Mouse (Mus musculus) C2C12 (cell line): ENCODE measurements around the gene Emc4. TPM values are rescaled to one million over a fixed set of nuclear protein-coding genes. Genes with fewer than 3 reads are reported as not detected.

Experiments
- H3K27me3 ChIP-seq: one replicate; pipeline ENCODE4 v1.6.1; 2011; ENCODE audit not compliant: control insufficient read depth, insufficient read depth, insufficient read length
- H3K36me3 ChIP-seq: one replicate; pipeline ENCODE4 v1.6.1; 2011; ENCODE audit not compliant: control insufficient read depth, insufficient read depth
- H3K4me3 ChIP-seq: one replicate; pipeline ENCODE4 v1.5.1; 2011; ENCODE audit warnings: mild to moderate bottlenecking, control low read depth; ENCODE audit not compliant: poor library complexity, insufficient read depth, severe bottlenecking
- H3K79me2 ChIP-seq: one replicate; pipeline ENCODE4 v1.6.1; 2011; ENCODE audit not compliant: control insufficient read depth, insufficient read depth
- H3K79me3 ChIP-seq: one replicate; pipeline ENCODE4 v1.6.1; 2011; ENCODE audit warnings: low read depth, control low read depth
- H3ac ChIP-seq: one replicate; pipeline ENCODE3; 2011; ENCODE audit warnings: low read depth; ENCODE audit not compliant: control insufficient read depth, insufficient read length
- CEBPB ChIP-seq: IDR thresholded peaks from one replicate; pipeline ENCODE4 v1.6.1; 2011; ENCODE audit warnings: low read depth, mild to moderate bottlenecking, control low read depth, moderate library complexity
- CTCF ChIP-seq: IDR thresholded peaks from one replicate; pipeline ENCODE4 v1.5.1; 2011; ENCODE audit not compliant: control insufficient read depth, insufficient read depth, insufficient read length
- FOSL1 ChIP-seq: IDR thresholded peaks from one replicate; pipeline ENCODE4 v1.8.0; 2011; ENCODE audit warnings: mild to moderate bottlenecking, low read length; ENCODE audit not compliant: poor library complexity, insufficient read depth, severe bottlenecking
- MAX ChIP-seq: IDR thresholded peaks from one replicate; pipeline ENCODE4 v1.6.1; 2011; ENCODE audit warnings: mild to moderate bottlenecking, control low read depth
- MYOD1 ChIP-seq: IDR thresholded peaks from one replicate; pipeline ENCODE4 v1.6.1; 2011; ENCODE audit warnings: low read depth; ENCODE audit not compliant: control insufficient read depth, insufficient read length
- MYOG ChIP-seq: IDR thresholded peaks from one replicate; pipeline ENCODE4 v1.6.1; 2011; ENCODE audit not compliant: control insufficient read depth, insufficient read length; ENCODE audit errors: extremely low read depth
- USF1 ChIP-seq: IDR thresholded peaks from one replicate; pipeline ENCODE4 v1.6.1; 2011; ENCODE audit warnings: low read depth, mild to moderate bottlenecking, control low read depth, moderate library complexity
- polyA plus RNA-seq: library from polyadenylated mRNA; unstranded; fragments of >200 nt; fragmentation: generic; extraction: Trizol; gene quantifications from one replicate; pipeline ENCODE4 v1.2.1, GENCODE M21; 2012; ENCODE audit warnings: missing spikeins

The Emc4 gene
- polyA plus RNA-seq, 1 experiment = 152 TPM

DNA sequence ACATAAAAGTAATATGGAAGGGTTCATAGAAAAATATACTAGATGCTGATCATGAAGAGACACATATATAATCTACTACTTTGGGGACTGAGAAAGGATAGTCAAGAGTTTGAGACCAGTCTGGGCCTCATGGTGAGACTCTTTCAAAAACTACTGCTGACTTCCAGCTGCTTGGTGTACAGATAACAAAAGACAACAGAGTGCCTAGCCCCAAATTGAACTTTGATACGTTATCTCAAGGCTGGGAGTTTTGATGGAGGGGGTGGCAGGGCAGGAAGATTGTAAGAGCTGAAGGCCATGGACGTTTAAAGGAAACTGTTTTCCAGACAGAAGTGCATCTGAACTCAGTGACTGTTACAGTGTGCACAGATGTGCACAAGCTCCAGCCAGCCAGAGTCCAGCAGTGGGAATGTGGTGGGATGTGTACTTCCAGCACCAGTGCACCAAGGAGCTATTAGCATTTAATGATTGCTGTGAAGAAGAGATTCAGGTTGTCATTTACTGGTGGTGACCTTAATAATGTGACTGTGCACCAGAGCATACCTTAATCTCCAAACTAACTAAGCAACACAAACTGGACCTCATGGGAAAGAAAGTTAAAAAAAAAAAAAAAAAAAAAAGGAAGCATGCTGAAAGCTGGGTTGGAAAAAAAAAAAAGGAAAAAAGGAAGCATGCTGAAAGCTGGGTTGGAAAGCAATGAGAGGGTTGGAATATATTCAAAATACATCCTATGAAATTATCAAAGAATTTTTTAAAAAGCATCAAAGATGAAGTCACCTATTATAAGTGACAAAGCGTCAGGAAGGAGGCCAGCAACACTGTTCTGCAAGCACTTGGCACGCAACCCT lies 35.6 kb downstream of the Emc4 start:
- Histone ChIP-seq H3K36me3 (peaks cover 11% of the 10 kb centered on the region), H3K79me2 (no peaks in the 10 kb centered on the region), H3K27me3 (no peaks in the 10 kb centered on the region), H3K4me3 (no peak overlapping the region), H3K79me3 (no peaks in the 10 kb centered on the region), H3ac (no peak overlapping the region)
- TF ChIP-seq FOSL1 (no peak), USF1 (no peak), MAX (no peak), MYOD1 (no peak), MYOG (no peak), CTCF (no peak), CEBPB (no peak)

DNA sequence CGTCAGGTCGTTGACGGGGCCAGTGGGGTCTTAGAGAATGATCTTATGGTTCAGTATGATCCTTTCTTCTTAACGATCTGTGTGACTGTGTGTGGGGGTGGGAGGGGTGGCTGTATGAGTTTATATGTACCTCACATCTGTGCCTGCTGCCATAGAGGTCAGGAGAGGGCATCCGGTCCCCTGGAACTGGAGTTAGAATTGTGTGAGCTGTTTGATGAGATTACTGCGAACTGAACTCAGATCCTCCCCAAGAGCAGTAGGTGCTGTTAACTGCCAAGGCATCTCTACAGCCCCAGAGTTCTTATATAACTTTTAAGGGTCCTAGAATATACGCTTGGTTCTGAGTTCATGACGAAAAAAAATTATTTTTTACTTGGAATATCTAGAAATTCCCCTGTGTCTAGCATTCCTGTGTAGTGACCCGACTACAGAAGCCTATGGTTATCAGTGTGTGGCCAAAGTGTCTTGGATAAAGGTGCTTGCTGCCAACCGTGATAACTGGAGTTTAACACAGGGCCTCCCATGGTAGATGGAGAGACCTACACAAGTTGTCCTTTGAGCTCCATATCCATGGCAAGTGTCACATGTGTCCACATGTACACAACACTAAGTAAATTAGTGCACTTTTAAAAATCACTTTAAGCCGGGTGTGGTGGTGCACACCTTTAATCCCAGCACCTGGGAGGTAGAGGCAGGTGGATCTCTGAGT lies 39.6 kb downstream of the Emc4 start:
- H3K79me2 ChIP-seq = no peaks in the 10 kb centered on the region
- H3K4me3 ChIP-seq = no peak overlapping the region
- TF ChIP-seq CEBPB (no peak), MYOG (no peak), CTCF (no peak), FOSL1 (no peak), MYOD1 (no peak), MAX (no peak), USF1 (no peak)
- H3K36me3 ChIP-seq = no peaks in the 10 kb centered on the region
- no peaks in the 10 kb centered on the region for H3K27me3 ChIP-seq
- no peak overlapping the region for H3ac ChIP-seq
- no peaks in the 10 kb centered on the region for H3K79me3 ChIP-seq

DNA sequence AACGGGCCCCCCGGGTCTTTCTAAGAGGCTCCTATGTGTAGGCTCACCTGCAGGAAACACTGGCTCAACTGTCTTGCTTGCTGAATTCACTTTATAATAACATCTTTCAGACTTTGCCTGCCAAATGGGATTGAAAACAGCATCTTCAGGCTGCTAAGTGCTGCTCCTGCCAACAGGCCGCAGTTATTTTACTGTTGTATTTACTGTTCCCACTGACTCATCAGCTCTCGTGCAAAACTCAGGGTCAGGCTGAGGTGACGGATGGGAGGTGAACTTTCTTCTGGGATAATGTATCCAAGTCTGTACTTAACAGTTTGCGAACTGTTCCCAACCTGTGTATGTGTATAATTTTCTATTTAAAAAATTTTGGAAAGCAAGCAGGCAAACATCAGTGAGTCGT lies 48.9 kb downstream of the Emc4 start:
- Histone ChIP-seq H3ac (no peak overlapping the region), H3K36me3 (no peaks in the 10 kb centered on the region), H3K79me2 (no peaks in the 10 kb centered on the region), H3K27me3 (no peaks in the 10 kb centered on the region), H3K79me3 (no peaks in the 10 kb centered on the region), H3K4me3 (no peak overlapping the region)
- TF ChIP-seq USF1 (no peak), CTCF (no peak), FOSL1 (no peak), CEBPB (no peak), MYOG (no peak), MAX (no peak), MYOD1 (no peak)

DNA sequence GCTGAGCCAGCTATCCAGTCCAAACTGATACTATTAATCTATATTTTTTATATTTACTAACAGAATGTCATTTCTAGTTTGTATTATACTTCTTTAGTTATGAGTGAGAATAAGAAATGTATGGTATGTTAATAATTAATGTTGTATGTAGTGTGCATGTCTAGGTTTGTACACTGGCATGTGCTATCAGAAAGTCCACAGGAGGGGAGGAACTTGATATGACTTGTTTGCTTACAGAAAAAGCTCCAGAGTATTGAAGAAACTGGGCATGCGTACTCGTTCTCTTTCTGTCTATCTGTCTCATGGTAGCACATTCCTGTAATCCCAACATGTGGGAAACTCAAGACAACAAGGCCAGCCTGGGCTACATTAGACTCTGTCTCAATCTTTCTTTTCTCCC lies 49.6 kb downstream of the Emc4 start:
- Histone ChIP-seq H3K27me3 (no peaks in the 10 kb centered on the region), H3K4me3 (no peak overlapping the region), H3ac (no peak overlapping the region), H3K79me3 (no peaks in the 10 kb centered on the region), H3K36me3 (no peaks in the 10 kb centered on the region), H3K79me2 (no peaks in the 10 kb centered on the region)
- no peak for TF ChIP-seq CTCF
- no peak for TF ChIP-seq MYOD1
- TF ChIP-seq MAX = no peak
- TF ChIP-seq CEBPB = no peak
- TF ChIP-seq USF1 = no peak
- TF ChIP-seq MYOG = no peak
- no peak for TF ChIP-seq FOSL1

DNA sequence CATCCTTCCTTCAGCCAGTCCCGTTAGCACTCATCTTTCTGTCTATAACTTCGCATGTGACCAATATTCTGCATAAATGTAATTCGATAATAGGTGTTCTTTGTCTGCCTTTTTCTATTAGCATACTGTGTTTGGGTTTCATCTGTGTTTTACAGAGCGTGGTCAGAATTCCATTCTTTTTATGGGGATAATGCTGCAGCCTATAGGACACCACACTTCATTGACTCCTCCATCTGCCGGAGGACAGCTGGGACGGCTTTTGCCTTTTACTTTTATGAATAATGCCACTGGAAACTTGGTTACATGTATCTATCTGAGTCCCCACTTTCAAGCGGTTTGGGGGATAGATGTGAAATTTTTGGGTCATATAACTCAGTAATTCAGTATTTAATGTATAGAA lies 52.2 kb downstream of the Emc4 start:
- Histone ChIP-seq H3K27me3 (no peaks in the 10 kb centered on the region), H3K4me3 (no peak overlapping the region), H3ac (no peak overlapping the region), H3K79me2 (no peaks in the 10 kb centered on the region), H3K36me3 (no peaks in the 10 kb centered on the region), H3K79me3 (no peaks in the 10 kb centered on the region)
- TF ChIP-seq CTCF = no peak
- TF ChIP-seq CEBPB = no peak
- TF ChIP-seq MYOG = no peak
- TF ChIP-seq FOSL1 = no peak
- TF ChIP-seq USF1 = no peak
- TF ChIP-seq MAX = no peak
- no peak for TF ChIP-seq MYOD1

Other genes with a start within 250 kb of the Emc4 start
- gene Olfr1316, start 233.1 kb downstream of the Emc4 start, polyA plus RNA-seq = not detected
- not detected for gene Olfr1317, start 227.7 kb downstream of the Emc4 start, polyA plus RNA-seq
- 0.02 TPM for gene Olfr1318, start 213.8 kb downstream of the Emc4 start, polyA plus RNA-seq
- 28.0 TPM for gene Lpcat4, start 128.6 kb downstream of the Emc4 start, polyA plus RNA-seq
- gene Nutm1, start 108.7 kb downstream of the Emc4 start, polyA plus RNA-seq = 0.02 TPM
- 139 TPM for gene Nop10, start 106.1 kb downstream of the Emc4 start, polyA plus RNA-seq
- gene Slc12a6, start 102.2 kb downstream of the Emc4 start, polyA plus RNA-seq = 4.4 TPM
- gene Gm21985, start 101.7 kb downstream of the Emc4 start, polyA plus RNA-seq = not detected
- 13.3 TPM for gene Katnbl1, start 11.2 kb upstream of the Emc4 start, polyA plus RNA-seq
- gene Emc7, start 87.0 kb upstream of the Emc4 start, polyA plus RNA-seq = 15.0 TPM
- not detected for gene Chrm5, start 112.7 kb upstream of the Emc4 start, polyA plus RNA-seq
- 19.9 TPM for gene Aven, start 124.9 kb upstream of the Emc4 start, polyA plus RNA-seq